Mouse (Mus musculus): ENCODE data around the gene Nckap5. TPM values are rescaled to one million over a fixed set of nuclear protein-coding genes. Genes with fewer than 3 reads are reported as not detected.

The Nckap5 gene
- polyA plus RNA-seq, 1 experiment, result 0.09 TPM

DNA sequence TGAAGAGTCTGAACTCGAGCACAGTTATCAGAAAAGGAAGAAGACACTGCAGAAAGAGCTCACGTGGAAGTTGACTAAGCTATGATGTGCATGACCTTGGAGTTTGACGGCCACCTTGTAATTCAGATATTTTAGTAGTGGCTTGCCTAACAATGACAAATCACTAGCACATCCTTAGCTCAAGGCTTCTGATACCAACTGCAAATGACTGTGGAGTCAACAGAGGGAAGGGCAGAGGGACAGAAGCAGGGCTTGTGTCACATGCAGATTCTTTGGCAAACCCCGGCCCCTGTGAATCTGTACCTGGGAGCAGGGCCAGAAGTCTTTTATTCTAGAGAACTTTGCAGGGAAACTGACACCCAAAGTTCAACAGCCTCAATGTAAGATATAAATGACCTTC is 597.4 kb downstream of the Nckap5 start:
- H3K36me3 ChIP-seq (ENCODE audit: control insufficient read depth, insufficient read depth, low read length, poor library complexity, severe bottlenecking), result no peaks in the 10 kb centered on the region
- H3K4me1 ChIP-seq (ENCODE audit: control insufficient read depth, insufficient read depth, low read length), result no peaks in the 10 kb centered on the region
- H3K27ac ChIP-seq (ENCODE audit: insufficient read depth, low read length), result no peak overlapping the region
- H3K4me3 ChIP-seq (ENCODE audit: low read depth, low read length), result no peak overlapping the region
- no peaks in the 10 kb centered on the region for H3K27me3 ChIP-seq (ENCODE audit: control insufficient read depth, insufficient read depth, low read length, poor library complexity, severe bottlenecking)
- no peak overlapping the region for H3K9ac ChIP-seq (ENCODE audit: low read depth, poor library complexity, severe bottlenecking)
- TF ChIP-seq EP300 (IDR thresholded peaks at IDR 0.05; ENCODE audit: insufficient read depth, low read depth, low read length) (no peak), POLR2A (IDR thresholded peaks at IDR 0.05; ENCODE audit: insufficient read depth, low read length) (no peak), CTCF (IDR thresholded peaks at IDR 0.05; ENCODE audit: low read depth, low read length) (no peak)
- H3K9me3 ChIP-seq (replicated peaks; ENCODE audit: control insufficient read depth, insufficient read depth, low read length, poor library complexity, severe bottlenecking), result no peaks in the 10 kb centered on the region

- no peak overlapping the region for H3K27ac ChIP-seq (ENCODE audit: insufficient read depth, low read length)
- no peak for TF ChIP-seq CTCF (IDR thresholded peaks at IDR 0.05; ENCODE audit: low read depth, low read length)
- TF ChIP-seq POLR2A (IDR thresholded peaks at IDR 0.05; ENCODE audit: insufficient read depth, low read length), result no peak
- no peak for TF ChIP-seq EP300 (IDR thresholded peaks at IDR 0.05; ENCODE audit: insufficient read depth, low read depth, low read length)
- no peaks in the 10 kb centered on the region for H3K27me3 ChIP-seq (ENCODE audit: control insufficient read depth, insufficient read depth, low read length, poor library complexity, severe bottlenecking)
- H3K9me3 ChIP-seq (replicated peaks; ENCODE audit: control insufficient read depth, insufficient read depth, low read length, poor library complexity, severe bottlenecking), result no peaks in the 10 kb centered on the region
- no peak overlapping the region for H3K9ac ChIP-seq (ENCODE audit: low read depth, poor library complexity, severe bottlenecking)
- no peaks in the 10 kb centered on the region for H3K36me3 ChIP-seq (ENCODE audit: control insufficient read depth, insufficient read depth, low read length, poor library complexity, severe bottlenecking)
- H3K4me3 ChIP-seq (ENCODE audit: low read depth, low read length), result no peak overlapping the region
- H3K4me1 ChIP-seq (ENCODE audit: control insufficient read depth, insufficient read depth, low read length), result no peaks in the 10 kb centered on the region
Measured at GRCm38 (mm10) chr1:126231199-126231598, 599.4 kb downstream of the Nckap5 start.

DNA sequence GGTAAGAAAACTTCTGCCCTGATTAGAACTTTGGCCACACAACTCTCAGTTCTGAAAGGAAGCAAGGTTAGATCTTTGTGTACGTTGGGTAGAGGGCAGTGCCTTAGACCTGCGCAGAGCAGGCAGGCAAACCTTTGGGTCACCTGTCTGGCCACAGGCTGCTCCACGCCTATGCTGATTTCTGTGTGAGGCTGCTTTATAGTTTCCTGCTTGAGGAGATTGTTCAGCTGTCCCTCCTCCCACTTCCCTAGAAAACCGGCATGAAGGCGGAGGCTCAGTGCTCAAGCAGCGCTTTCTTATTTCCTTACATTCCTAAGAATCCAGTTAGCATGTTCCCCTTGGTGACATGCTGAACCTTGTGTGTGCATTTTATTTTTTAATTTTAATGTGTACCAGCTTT is 620.4 kb downstream of the Nckap5 start:
- TF ChIP-seq EP300 (IDR thresholded peaks at IDR 0.05; ENCODE audit: insufficient read depth, low read depth, low read length) (no peak), CTCF (IDR thresholded peaks at IDR 0.05; ENCODE audit: low read depth, low read length) (no peak), POLR2A (IDR thresholded peaks at IDR 0.05; ENCODE audit: insufficient read depth, low read length) (no peak)
- H3K36me3 ChIP-seq (ENCODE audit: control insufficient read depth, insufficient read depth, low read length, poor library complexity, severe bottlenecking), result no peaks in the 10 kb centered on the region
- H3K9me3 ChIP-seq (replicated peaks; ENCODE audit: control insufficient read depth, insufficient read depth, low read length, poor library complexity, severe bottlenecking), result no peaks in the 10 kb centered on the region
- H3K4me3 ChIP-seq (ENCODE audit: low read depth, low read length), result no peak overlapping the region
- no peaks in the 10 kb centered on the region for H3K4me1 ChIP-seq (ENCODE audit: control insufficient read depth, insufficient read depth, low read length)
- no peak overlapping the region for H3K27ac ChIP-seq (ENCODE audit: insufficient read depth, low read length)
- H3K9ac ChIP-seq (ENCODE audit: low read depth, poor library complexity, severe bottlenecking), result no peak overlapping the region
- no peaks in the 10 kb centered on the region for H3K27me3 ChIP-seq (ENCODE audit: control insufficient read depth, insufficient read depth, low read length, poor library complexity, severe bottlenecking)

- Histone ChIP-seq H3K27me3 (ENCODE audit: control insufficient read depth, insufficient read depth, low read length, poor library complexity, severe bottlenecking) (no peaks in the 10 kb centered on the region), H3K9me3 (replicated peaks; ENCODE audit: control insufficient read depth, insufficient read depth, low read length, poor library complexity, severe bottlenecking) (no peaks in the 10 kb centered on the region), H3K9ac (ENCODE audit: low read depth, poor library complexity, severe bottlenecking) (no peak overlapping the region), H3K4me3 (ENCODE audit: low read depth, low read length) (no peak overlapping the region), H3K27ac (ENCODE audit: insufficient read depth, low read length) (no peak overlapping the region), H3K36me3 (ENCODE audit: control insufficient read depth, insufficient read depth, low read length, poor library complexity, severe bottlenecking) (no peaks in the 10 kb centered on the region), H3K4me1 (ENCODE audit: control insufficient read depth, insufficient read depth, low read length) (no peaks in the 10 kb centered on the region)
- TF ChIP-seq POLR2A (IDR thresholded peaks at IDR 0.05; ENCODE audit: insufficient read depth, low read length), result no peak
- TF ChIP-seq CTCF (IDR thresholded peaks at IDR 0.05; ENCODE audit: low read depth, low read length), result no peak
- TF ChIP-seq EP300 (IDR thresholded peaks at IDR 0.05; ENCODE audit: insufficient read depth, low read depth, low read length), result no peak
Measured at GRCm38 (mm10) chr1:126209743-126210142, 620.9 kb downstream of the Nckap5 start.

- TF ChIP-seq CTCF (IDR thresholded peaks at IDR 0.05; ENCODE audit: low read depth, low read length) (no peak), EP300 (IDR thresholded peaks at IDR 0.05; ENCODE audit: insufficient read depth, low read depth, low read length) (no peak), POLR2A (IDR thresholded peaks at IDR 0.05; ENCODE audit: insufficient read depth, low read length) (no peak)
Measured at GRCm38 (mm10) chr1:126209131-126209530, 621.5 kb downstream of the Nckap5 start.

GRCm38 (mm10) chr1:126196937-126197336 is 633.7 kb downstream of the Nckap5 start:
- Histone ChIP-seq H3K27ac (ENCODE audit: insufficient read depth, low read length) (no peak overlapping the region), H3K27me3 (ENCODE audit: control insufficient read depth, insufficient read depth, low read length, poor library complexity, severe bottlenecking) (no peaks in the 10 kb centered on the region), H3K9me3 (replicated peaks; ENCODE audit: control insufficient read depth, insufficient read depth, low read length, poor library complexity, severe bottlenecking) (no peaks in the 10 kb centered on the region), H3K4me1 (ENCODE audit: control insufficient read depth, insufficient read depth, low read length) (no peaks in the 10 kb centered on the region), H3K4me3 (ENCODE audit: low read depth, low read length) (no peak overlapping the region), H3K9ac (ENCODE audit: low read depth, poor library complexity, severe bottlenecking) (no peak overlapping the region), H3K36me3 (ENCODE audit: control insufficient read depth, insufficient read depth, low read length, poor library complexity, severe bottlenecking) (no peaks in the 10 kb centered on the region)
- TF ChIP-seq POLR2A (IDR thresholded peaks at IDR 0.05; ENCODE audit: insufficient read depth, low read length) (no peak), CTCF (IDR thresholded peaks at IDR 0.05; ENCODE audit: low read depth, low read length) (no peak), EP300 (IDR thresholded peaks at IDR 0.05; ENCODE audit: insufficient read depth, low read depth, low read length) (no peak)

More at GRCm38 (mm10) chr1:126209131-126209530, 621.5 kb downstream of the Nckap5 start:
- no peaks in the 10 kb centered on the region for H3K27me3 ChIP-seq (ENCODE audit: control insufficient read depth, insufficient read depth, low read length, poor library complexity, severe bottlenecking)
- no peak overlapping the region for H3K4me3 ChIP-seq (ENCODE audit: low read depth, low read length)
- H3K27ac ChIP-seq (ENCODE audit: insufficient read depth, low read length), result no peak overlapping the region
- H3K4me1 ChIP-seq (ENCODE audit: control insufficient read depth, insufficient read depth, low read length), result no peaks in the 10 kb centered on the region
- no peak overlapping the region for H3K9ac ChIP-seq (ENCODE audit: low read depth, poor library complexity, severe bottlenecking)
- no peaks in the 10 kb centered on the region for H3K36me3 ChIP-seq (ENCODE audit: control insufficient read depth, insufficient read depth, low read length, poor library complexity, severe bottlenecking)
- no peaks in the 10 kb centered on the region for H3K9me3 ChIP-seq (replicated peaks; ENCODE audit: control insufficient read depth, insufficient read depth, low read length, poor library complexity, severe bottlenecking)

Data from ES-Bruce4 (cell line).